Mouse (Mus musculus): ENCODE data around the gene Lrch1.

Lrch1 gene

DNA sequence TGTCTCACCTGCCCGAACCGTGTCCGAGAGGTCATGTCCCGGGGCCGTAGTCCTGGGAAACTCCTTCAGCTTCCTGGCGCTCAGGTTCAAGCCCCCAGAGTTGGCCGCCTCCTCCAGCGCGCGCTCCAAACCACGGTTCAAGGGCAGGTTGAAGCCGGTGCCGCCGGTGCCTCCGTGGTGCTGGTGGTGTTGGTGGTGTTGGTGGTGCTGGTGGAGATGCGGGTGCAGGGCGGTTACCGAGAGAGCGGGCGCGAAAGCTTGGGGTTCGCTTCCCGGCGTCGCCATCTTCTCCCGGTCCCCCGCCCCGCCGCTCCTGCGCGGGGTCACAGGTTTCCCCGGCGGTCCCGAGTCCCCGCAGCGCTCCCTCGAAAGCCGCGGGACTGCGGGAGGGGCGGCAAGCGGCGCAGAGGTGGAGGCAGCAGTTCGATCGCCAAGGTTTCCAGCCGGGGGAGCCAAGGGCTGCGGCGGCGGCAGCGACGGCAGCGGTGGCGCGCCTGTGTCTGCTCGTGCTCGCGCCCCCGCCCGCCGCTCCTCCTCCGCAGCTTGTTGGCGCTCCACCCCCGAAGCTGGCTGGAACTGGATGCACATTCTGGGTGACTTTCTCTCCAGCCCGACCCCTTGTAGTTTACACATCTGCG, at the start of gene Lrch1:
Gene Lrch1 (minus strand): TSS at position 501 of the 638 bp plus-strand sequence.
- ATAC-seq (ENCODE audit: insufficient number of reproducible peaks, low FRiP score, low TSS enrichment) = peak; percentile 63

DNA sequence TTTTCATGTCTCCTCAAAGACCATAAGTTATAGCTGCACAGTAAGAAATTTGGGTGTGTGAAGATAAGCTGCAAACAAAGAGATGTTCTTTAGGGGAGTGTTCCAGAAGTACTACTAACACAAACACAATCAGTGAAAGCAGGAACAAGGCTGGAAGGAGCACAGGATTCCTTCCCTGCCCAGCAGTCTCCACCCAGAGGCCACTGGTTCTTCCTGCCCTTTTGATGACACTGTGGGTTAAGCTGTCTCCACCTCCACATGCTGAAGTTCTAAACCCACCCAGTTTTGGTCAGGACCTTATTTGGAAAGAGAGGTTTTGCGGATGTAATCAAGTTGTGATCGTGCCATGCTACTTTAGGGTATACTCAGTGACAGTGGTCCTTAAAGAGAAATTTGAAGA, 49.4 kb upstream of the Lrch1 start:
- no peak for ATAC-seq (ENCODE audit: insufficient number of reproducible peaks, low FRiP score, low TSS enrichment)

DNA sequence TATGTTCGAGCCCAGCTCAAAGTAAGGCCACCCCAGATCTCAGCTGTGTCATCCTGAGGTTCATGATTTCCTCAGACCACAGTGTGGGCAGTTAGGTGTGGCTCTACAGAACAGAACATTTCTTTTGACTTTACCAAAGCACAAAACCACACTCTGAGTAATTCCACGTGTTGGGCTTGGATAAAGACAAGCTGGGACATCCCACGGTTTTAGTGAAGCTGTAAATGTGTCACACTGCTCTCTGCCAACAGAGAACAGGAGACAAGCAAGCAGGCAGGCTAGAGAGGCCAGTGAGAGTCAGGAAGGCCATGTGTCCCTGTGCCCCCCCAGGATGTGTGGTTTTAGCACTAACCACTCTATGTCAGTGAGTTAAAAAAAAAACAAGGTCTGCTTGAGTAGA, 48.9 kb upstream of the Lrch1 start:
- no peak for ATAC-seq (ENCODE audit: insufficient number of reproducible peaks, low FRiP score, low TSS enrichment)

DNA sequence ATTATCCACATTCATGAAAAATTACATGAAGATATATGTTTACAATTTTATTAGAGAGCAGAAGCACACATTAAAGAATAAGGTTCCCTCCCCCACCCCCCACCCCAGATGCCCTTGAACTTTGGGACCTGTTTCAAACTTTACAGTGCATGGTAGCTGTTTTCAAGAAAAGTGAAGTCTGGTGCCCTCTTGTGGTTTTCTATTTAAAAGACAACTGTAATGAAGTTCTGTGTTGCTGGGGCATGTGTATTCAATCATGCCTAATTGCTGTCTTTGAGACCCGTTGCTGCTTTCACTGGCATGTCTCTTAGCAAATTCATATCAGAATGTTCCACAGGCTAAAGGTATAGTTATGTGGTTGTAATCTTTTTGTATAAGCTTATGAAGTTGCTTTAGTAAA, 42.8 kb upstream of the Lrch1 start:
- ATAC-seq (ENCODE audit: insufficient number of reproducible peaks, low FRiP score, low TSS enrichment) = no peak

GRCm38 (mm10) chr14:74989909-74990308, 42.2 kb upstream of the Lrch1 start:
- ATAC-seq (ENCODE audit: insufficient number of reproducible peaks, low FRiP score, low TSS enrichment) = no peak

- no peak for ATAC-seq (ENCODE audit: insufficient number of reproducible peaks, low FRiP score, low TSS enrichment)
These were observed 41.6 kb upstream of the Lrch1 start for GRCm38 (mm10) chr14:74989322-74989721.

- ATAC-seq (ENCODE audit: insufficient number of reproducible peaks, low FRiP score, low TSS enrichment) = no peak
These were observed 38.9 kb upstream of the Lrch1 start for GRCm38 (mm10) chr14:74986527-74986926.

DNA sequence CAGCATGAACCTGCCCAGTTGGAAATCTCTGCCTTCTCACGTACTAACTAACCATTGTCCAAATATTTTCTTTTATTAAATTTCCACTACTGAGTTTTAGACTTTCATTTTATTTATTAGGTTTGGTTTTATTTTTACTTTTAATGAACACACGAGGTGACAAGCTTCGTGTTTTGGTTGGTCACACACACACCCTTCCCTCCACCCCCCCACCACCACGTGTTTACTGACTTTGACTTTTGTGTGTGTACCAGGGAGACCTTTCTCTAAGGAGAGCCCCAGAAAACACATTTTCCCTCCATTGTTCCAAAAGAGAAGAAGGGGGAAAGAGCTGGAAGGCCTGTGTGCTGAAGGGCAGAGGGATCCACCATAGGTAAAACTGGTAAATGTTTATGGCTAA, 38.0 kb upstream of the Lrch1 start:
- no peak for ATAC-seq (ENCODE audit: insufficient number of reproducible peaks, low FRiP score, low TSS enrichment)

DNA sequence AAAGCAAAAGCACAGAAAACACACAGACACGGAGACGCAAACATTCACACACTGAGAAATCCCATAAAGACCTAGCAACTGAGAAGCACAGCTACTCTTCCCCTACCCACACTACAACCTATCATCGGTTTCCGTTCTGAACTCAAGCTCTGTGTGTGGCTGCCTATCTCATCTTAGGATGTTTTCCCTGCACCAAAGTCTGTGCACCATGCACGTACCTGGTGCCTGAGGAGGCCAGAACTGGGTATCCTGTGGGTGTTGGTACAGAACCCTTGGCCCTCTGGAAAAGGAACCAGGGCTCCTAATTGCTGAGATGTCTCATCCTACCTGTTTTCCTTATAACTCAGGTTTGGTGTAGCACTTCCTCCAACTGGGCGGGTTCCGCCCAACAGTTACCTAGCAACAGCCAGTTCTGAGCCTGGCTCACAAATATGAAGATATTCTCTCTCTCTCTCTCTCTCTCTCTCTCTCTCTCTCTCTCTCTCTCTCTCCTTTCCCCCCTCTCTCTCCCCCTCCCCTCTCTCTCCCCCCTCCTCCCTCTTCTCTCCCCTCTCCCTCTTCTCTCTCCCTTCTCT, 37.2 kb upstream of the Lrch1 start:
- no peak for ATAC-seq (ENCODE audit: insufficient number of reproducible peaks, low FRiP score, low TSS enrichment)

DNA sequence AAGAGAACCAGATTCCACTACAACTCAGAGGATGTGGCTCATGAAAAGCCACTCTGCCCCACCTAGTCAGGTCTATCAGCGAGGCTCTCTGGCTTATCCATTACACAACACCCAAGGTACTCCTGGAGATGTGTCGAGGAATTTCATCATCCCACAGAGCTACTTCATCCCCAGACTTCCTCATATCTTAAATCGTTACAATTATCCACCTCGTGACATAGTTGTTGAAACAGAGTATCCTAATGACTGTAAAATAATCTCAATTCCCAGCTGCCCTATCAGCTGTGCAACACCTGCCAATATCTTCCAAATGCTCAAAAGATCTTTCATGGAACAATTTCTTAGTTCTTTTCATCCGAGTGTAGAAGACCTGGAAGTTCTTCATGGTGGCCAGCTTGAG, 35.4 kb upstream of the Lrch1 start:
- ATAC-seq (ENCODE audit: insufficient number of reproducible peaks, low FRiP score, low TSS enrichment) = no peak

DNA sequence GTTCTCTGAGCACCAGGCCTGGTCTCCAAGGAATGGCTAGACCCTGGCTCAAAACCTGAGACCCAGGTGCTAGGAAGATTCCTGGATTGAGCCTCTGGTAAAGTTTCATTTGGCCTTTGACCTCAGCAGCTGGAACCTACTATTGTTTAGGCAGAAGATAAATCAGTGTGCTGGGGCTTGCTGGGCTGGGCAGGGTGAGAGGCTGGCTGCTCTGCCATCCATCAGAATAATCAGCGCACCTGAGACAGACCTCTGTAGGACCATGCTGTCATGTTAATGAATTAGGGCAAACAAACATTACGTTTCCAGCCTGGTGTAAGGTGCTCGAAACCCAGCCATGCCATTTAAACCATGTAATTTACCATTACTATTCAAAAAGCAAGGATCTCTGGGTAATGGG, 33.3 kb upstream of the Lrch1 start:
- ATAC-seq (ENCODE audit: insufficient number of reproducible peaks, low FRiP score, low TSS enrichment) = no peak

DNA sequence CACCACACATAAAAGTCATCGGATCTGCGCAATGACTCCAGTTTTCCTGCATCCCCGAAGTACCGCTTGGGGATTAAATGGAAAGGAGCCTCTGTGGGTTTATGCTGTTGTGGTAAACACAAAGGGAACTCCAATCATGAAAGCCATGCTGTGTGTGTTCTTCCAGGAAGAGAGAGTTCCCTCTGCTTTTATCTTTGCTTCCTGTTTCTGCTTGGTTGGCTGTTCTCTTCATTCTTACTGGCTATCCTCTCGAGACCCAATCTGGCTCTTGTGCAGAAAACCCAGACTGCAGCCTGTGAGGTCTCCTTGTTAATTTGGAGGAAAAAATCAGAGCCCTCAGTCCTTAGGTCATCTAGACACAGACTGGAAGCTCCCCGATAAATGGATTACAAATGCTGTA, 29.3 kb upstream of the Lrch1 start:
- ATAC-seq (ENCODE audit: insufficient number of reproducible peaks, low FRiP score, low TSS enrichment) = no peak

DNA sequence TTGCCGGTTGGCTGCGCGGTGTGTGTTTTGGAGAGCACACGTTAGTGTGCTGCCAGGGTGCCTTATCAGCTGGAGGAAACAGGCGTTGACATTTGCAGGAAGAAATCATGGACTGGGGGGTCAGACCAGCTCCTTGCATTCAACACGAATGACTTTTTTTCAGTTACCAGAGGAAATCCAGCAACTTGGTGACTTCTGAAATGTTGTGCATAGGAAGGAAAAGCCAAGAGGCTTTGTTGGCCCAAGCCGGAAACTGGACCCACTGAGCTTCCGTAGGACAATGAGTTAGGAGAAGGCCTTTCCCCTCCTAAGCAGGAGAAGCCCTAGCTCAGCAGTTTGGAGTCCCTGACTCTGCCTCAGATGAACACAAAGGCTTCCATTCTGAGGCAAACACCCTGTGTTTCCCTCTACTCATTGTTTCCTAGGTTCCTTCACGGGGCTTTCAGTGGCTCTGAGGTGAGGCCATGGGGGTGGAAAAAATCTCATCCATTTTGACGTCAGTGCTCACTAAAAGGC, 26.5 kb upstream of the Lrch1 start:
- no peak for ATAC-seq (ENCODE audit: insufficient number of reproducible peaks, low FRiP score, low TSS enrichment)

DNA sequence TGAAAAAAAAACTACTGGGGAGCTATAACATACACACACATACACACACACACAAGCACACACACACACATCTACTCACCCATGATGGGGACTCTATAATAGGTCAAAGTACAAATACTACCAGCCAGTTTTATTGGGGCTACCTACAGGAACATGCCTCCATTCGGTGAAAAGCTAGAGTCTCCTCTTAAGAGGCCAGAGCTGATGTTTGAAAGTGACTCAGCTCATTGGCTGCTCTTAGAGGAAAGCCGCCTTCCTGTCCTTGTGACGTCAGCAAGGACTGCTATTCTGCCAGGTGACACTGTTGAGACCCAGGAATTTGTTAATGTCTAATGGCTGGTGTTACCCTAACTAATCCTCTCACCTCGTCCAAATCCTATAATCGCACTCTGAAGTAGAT, 25.0 kb upstream of the Lrch1 start:
- ATAC-seq (ENCODE audit: insufficient number of reproducible peaks, low FRiP score, low TSS enrichment) = no peak

DNA sequence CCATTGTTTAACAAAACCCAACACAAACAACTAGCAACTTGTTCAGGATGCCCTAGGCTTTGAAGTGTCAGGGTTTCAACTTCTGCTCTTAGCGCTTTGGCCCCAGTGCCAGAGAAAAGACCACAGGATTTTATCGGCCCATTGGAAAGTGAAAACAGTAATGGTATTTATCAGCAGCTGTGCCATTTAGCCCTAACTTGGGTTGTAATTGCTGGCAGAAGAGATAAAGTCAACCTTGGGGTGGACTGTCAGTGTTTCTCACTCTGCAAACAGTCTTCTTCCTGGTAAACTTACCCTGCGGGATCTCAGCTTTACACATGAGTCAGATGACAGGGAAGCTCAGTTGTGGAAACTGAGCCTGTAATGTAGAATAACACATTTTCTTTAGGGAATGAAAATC, 24.5 kb upstream of the Lrch1 start:
- no peak for ATAC-seq (ENCODE audit: insufficient number of reproducible peaks, low FRiP score, low TSS enrichment)

GRCm38 (mm10) chr14:74963402-74963764, 15.7 kb upstream of the Lrch1 start:
- no peak for ATAC-seq (ENCODE audit: insufficient number of reproducible peaks, low FRiP score, low TSS enrichment)

GRCm38 (mm10) chr14:74962713-74963401, 15.2 kb upstream of the Lrch1 start:
- ATAC-seq (ENCODE audit: insufficient number of reproducible peaks, low FRiP score, low TSS enrichment) = no peak

DNA sequence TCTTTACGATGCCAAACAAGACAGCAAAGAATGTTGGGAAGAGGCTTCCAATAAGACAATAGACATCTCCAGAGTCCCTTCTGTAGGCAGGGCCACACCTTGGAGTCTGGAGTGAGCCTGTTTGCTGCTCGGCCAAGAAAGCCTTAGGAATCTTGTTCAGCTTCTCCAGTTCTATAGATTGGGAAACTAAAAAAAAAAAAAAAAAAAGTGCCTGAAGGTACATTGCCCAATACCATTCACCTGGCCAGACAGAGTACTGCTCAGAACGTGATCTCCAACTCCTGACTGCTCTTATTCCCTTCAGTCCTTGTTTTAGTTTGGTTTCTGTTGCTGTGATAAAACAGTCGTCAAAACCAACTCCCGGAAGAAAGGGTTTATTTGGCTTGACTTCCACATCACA, 12.9 kb upstream of the Lrch1 start:
- no peak for ATAC-seq (ENCODE audit: insufficient number of reproducible peaks, low FRiP score, low TSS enrichment)

- no peak for ATAC-seq (ENCODE audit: insufficient number of reproducible peaks, low FRiP score, low TSS enrichment)
These were observed 9.0 kb upstream of the Lrch1 start for GRCm38 (mm10) chr14:74956702-74957101.

GRCm38 (mm10) chr14:74956234-74956633, 8.6 kb upstream of the Lrch1 start:
- ATAC-seq (ENCODE audit: insufficient number of reproducible peaks, low FRiP score, low TSS enrichment) = no peak

DNA sequence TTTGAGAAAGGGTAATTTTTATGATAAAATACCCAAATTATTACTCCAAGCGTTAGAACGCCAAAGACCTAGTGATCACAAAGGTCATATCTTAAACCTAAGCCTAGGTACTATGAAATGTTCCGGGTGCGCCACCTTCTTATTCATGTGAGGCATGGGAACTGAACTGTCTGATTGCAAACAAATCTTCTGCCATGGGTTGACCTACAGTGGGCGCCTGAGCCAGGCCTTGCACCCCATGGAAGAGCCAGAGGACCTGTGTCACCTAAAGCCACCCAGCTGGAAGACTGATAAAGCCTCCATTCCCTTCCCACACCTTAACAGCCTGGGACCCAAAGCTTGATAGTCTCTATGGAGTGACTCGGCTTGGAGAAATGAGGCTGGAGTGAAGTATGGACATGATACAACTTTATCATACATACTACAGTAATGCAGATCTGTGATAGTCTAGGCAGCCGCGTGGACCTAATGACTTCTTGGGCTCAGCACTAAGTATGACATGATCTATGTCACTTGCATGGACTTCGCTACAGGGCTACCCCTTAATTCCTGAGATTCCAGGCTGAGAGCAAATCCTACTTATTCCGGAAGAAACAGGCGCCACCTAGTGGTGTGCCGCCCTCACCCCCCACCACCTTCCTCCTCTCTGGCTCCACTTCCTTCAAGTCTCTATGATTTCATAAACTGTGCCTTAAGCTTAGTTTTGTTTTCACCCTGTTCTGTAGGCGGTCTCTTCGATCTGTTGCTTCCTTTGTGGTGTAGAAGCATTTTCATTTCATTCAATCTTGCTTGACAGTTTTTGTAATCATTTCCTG, 957 bp upstream of the Lrch1 start:
- ATAC-seq (ENCODE audit: insufficient number of reproducible peaks, low FRiP score, low TSS enrichment) = no peak
